Mouse (Mus musculus) spleen, adult 2 months (tissue): ENCODE measurements at regions not wholly inside any gene's neighbourhood (a gene's known extent, or its start where the extent isn't known, plus 50 kb on each side); places are given as distances from the start of the nearest gene placed in this dataset.

Experiments used
- DNase-seq, 2 experiments: peaks; one replicate each; pipeline versions ENCODE4 v3.0.0 to v3.0.0-alpha.2; 2012 to 2021; ENCODE audit warnings: low spot score in 2 of 2, low read depth in 1 of 2
- H3K27ac ChIP-seq: fragments of 200-500 bp; 2 replicates; pipeline ENCODE4 v1.5.1; 2012; ENCODE audit warnings: low read length, inconsistent platforms; ENCODE audit not compliant: insufficient read depth
- H3K27me3 ChIP-seq: fragments of 200-500 bp; 2 replicates; pipeline ENCODE4 v1.6.1; 2012; ENCODE audit warnings: mild to moderate bottlenecking, moderate library complexity, low read length, inconsistent platforms; ENCODE audit not compliant: control insufficient read depth, insufficient read depth
- H3K36me3 ChIP-seq: fragments of 200-500 bp; 2 replicates; pipeline ENCODE4 v1.6.1; 2012; ENCODE audit warnings: mild to moderate bottlenecking, low read length, inconsistent platforms; ENCODE audit not compliant: control insufficient read depth, insufficient read depth
- H3K4me1 ChIP-seq: fragments of 200-500 bp; 2 replicates; pipeline ENCODE4 v1.6.1; 2011; ENCODE audit warnings: inconsistent platforms; ENCODE audit not compliant: control insufficient read depth, insufficient read depth, insufficient read length
- H3K4me3 ChIP-seq: fragments of 200-500 bp; 2 replicates; pipeline ENCODE4 v1.5.1; 2011; ENCODE audit warnings: mild to moderate bottlenecking, inconsistent platforms; ENCODE audit not compliant: insufficient read depth, insufficient read length; ENCODE audit errors: extremely low read depth
- CTCF ChIP-seq: fragments of 200-500 bp; IDR thresholded peaks from 2 replicates; pipeline ENCODE4 v1.5.1; 2011; ENCODE audit warnings: mild to moderate bottlenecking, inconsistent platforms; ENCODE audit not compliant: insufficient read depth, insufficient read length, insufficient replicate concordance; ENCODE audit errors: extremely low read depth
- POLR2A ChIP-seq: fragments of 200-500 bp; IDR thresholded peaks from 2 replicates; pipeline ENCODE4 v1.6.1; 2011; ENCODE audit warnings: low read depth, low read length, inconsistent platforms
- WGBS: fragments of 180-500 bp; shearing (Covaris S2); methylation state at CpG from one replicate; pipeline ENCODE4 v1.1.7; 2018; 5-methylcytosine and 5-hydroxymethylcytosine counted together

DNA sequence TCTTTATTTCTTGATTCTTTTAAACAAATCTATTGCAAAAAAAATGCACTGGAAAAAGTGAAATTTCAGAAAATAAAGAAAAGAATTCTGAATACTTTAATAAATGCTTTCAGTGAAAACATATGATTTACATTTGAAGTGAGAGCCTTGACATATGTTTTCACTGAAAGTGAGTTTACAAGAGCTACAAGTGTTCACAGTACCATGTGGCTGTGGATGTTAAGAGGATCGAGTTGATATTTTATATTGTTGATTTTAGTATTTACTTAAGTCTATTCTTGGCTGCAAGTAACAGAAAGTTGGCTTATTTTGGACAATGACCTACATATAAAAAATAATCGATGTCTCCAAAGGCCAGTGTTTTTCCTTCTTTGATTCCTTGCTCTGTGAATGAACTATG lies 607.2 kb downstream of the 1190002N15Rik start:
- 76% methylated on average over 2 of the region's 2 CpGs for WGBS
- Histone ChIP-seq H3K4me3 (no peak overlapping the region), H3K27me3 (no peaks in the 10 kb centered on the region), H3K4me1 (no peaks in the 10 kb centered on the region), H3K27ac (no peak overlapping the region), H3K36me3 (no peaks in the 10 kb centered on the region)
- DNase-seq, result no peak
- TF ChIP-seq POLR2A (no peak), CTCF (no peak)

DNA sequence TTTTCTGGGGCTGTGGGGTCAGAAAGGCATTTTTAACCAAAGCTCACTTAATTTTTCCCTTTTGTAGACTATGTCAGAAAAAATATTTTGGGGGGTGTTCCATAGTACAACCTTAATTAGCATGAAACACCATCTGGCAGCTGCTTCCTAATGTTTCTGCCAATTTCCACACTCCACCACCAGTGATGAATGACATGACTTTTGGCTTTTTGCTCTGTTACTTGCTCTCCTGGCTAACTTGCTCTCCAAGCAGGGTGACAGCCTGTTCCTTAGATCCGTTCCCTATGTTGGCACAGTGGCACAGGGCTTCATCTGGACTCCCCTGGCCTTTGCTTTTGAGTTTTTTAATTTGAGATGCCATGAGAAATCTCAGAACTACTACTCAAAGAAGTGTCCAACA lies 648.6 kb downstream of the 1190002N15Rik start:
- Histone ChIP-seq H3K4me1 (no peaks in the 10 kb centered on the region), H3K27ac (no peak overlapping the region), H3K36me3 (no peaks in the 10 kb centered on the region), H3K27me3 (no peaks in the 10 kb centered on the region), H3K4me3 (no peak overlapping the region)
- TF ChIP-seq CTCF, result no peak
- TF ChIP-seq POLR2A, result no peak
- no peak for DNase-seq
- 59% methylated on average over 1 of the region's 1 CpGs for WGBS

DNA sequence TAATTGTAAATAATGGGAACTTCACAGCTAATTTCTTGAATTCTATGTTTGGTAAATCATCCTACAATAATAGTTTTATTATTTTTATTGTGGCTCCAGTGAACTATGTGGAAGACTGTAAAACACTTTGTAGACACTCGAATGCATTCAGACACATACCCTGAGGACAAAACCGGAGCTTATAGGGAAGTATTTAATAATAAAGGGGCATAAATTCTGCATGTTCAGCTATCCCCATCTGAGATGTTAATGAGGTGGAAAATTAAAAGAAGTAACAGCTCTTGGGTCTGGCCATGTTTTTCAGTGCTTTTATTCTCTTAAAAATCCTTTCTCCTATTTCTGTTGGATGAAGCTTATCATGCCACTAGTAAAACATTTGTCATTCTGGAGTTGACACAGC lies 657.8 kb downstream of the 1190002N15Rik start:
- 80% methylated on average over 2 of the region's 2 CpGs for WGBS
- Histone ChIP-seq H3K27me3 (no peaks in the 10 kb centered on the region), H3K27ac (no peak overlapping the region), H3K36me3 (no peaks in the 10 kb centered on the region), H3K4me3 (no peak overlapping the region), H3K4me1 (no peaks in the 10 kb centered on the region)
- TF ChIP-seq POLR2A (no peak), CTCF (no peak)
- DNase-seq, result no peak

DNA sequence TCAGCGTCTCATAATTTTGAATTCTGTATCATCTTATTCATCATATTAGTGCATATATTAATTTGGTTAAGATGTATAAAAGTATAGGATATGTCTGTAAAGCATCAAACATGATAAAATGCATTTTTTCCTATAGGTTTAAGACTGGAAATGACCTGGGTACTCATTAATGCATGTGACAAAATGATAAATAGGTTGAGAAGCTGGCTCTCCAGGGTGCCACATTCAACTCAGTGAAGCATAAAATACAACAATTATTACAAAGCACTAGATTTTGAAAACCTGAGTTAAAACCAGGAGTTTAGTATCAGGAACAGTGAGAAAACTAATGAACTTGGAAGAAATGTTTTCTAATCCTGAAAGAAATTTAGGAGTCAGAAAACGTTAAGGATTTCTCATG lies 658.3 kb downstream of the 1190002N15Rik start:
- Histone ChIP-seq H3K4me3 (no peak overlapping the region), H3K27me3 (no peaks in the 10 kb centered on the region), H3K36me3 (no peaks in the 10 kb centered on the region), H3K27ac (no peak overlapping the region), H3K4me1 (no peaks in the 10 kb centered on the region)
- no peak for DNase-seq
- 86% methylated on average over 2 of the region's 2 CpGs for whole genome bisulfite sequencing
- TF ChIP-seq POLR2A, result no peak
- TF ChIP-seq CTCF, result no peak

- DNase-seq, result no peak
- Histone ChIP-seq H3K4me3 (no peak overlapping the region), H3K27ac (no peak overlapping the region), H3K27me3 (no peaks in the 10 kb centered on the region), H3K36me3 (no peaks in the 10 kb centered on the region), H3K4me1 (no peaks in the 10 kb centered on the region)
- no peak for TF ChIP-seq CTCF
- no peak for TF ChIP-seq POLR2A
- WGBS, result 82% methylated on average over 7 of the region's 7 CpGs
Observed at GRCm38 (mm10) chr9:93870778-93871177, 667.1 kb downstream of the 1190002N15Rik start.

GRCm38 (mm10) chr9:93857937-93858336 lies 679.9 kb downstream of the 1190002N15Rik start:
- DNase-seq, result no peak
- Histone ChIP-seq H3K36me3 (no peaks in the 10 kb centered on the region), H3K4me3 (no peak overlapping the region), H3K27me3 (no peaks in the 10 kb centered on the region), H3K4me1 (no peaks in the 10 kb centered on the region), H3K27ac (no peak overlapping the region)
- no peak for TF ChIP-seq CTCF
- no peak for TF ChIP-seq POLR2A
- 61% methylated on average over 2 of the region's 2 CpGs for WGBS

DNA sequence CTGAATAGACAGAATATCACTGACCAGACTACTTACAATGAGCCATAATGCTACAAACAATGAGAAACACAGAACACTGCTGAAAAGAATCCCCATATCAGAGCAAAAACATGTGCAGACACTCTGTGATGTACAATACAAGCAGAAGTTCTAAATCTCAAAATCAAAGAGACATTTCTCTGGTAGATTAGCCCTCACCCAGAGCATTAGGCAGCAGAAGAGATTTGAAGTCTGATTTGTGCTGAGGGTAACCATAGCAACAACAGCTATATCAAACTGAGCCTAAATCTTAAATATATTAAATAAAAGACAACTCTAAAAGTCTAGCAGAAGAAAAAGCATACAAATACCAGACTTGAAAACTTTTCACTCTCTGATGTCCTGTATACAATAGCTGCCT lies 691.5 kb downstream of the 1190002N15Rik start:
- Histone ChIP-seq H3K27me3 (no peaks in the 10 kb centered on the region), H3K27ac (no peak overlapping the region), H3K36me3 (no peaks in the 10 kb centered on the region), H3K4me3 (no peak overlapping the region), H3K4me1 (no peaks in the 10 kb centered on the region)
- no peak for TF ChIP-seq CTCF
- TF ChIP-seq POLR2A, result no peak
- no peak for DNase-seq
